Mouse (Mus musculus) embryonic fibroblast, embryonic 13.5 days (primary cell): ENCODE measurements around the gene Mob3b. TPM values are rescaled to one million over a fixed set of nuclear protein-coding genes. Genes with fewer than 3 reads are reported as not detected.

Experiments
- H3K27ac ChIP-seq: 2 replicates; pipeline ENCODE4 v1.5.1; 2012; ENCODE audit warnings: low read length, control low read depth, inconsistent platforms; ENCODE audit not compliant: insufficient read depth
- H3K4me1 ChIP-seq: 2 replicates; pipeline ENCODE4 v1.6.1; 2011; ENCODE audit warnings: low read length; ENCODE audit not compliant: control insufficient read depth, insufficient read depth
- H3K4me3 ChIP-seq: 2 replicates; pipeline ENCODE4 v1.5.1; 2011; ENCODE audit warnings: mild to moderate bottlenecking, control low read depth, low read length; ENCODE audit not compliant: insufficient read depth
- CTCF ChIP-seq: IDR thresholded peaks from 2 replicates; pipeline ENCODE4 v1.5.1; 2011; ENCODE audit warnings: mild to moderate bottlenecking, control low read depth, low read length, moderate library complexity, borderline replicate concordance; ENCODE audit not compliant: insufficient read depth
- POLR2A ChIP-seq: IDR thresholded peaks from 2 replicates; pipeline ENCODE4 v1.6.1; 2011; ENCODE audit warnings: low read depth, mild to moderate bottlenecking, control low read depth, low read length, moderate library complexity
- polyA plus RNA-seq: library from polyadenylated mRNA; stranded (reverse); fragments of >200 nt; gene quantifications from 2 replicates; pipeline ENCODE4 v1.2.4, GENCODE M21; 2011; ENCODE audit warnings: low read depth; ENCODE audit not compliant: missing spikeins, insufficient read length

Gene Mob3b
- polyA plus RNA-seq, 1 experiment = 1.6 TPM

DNA sequence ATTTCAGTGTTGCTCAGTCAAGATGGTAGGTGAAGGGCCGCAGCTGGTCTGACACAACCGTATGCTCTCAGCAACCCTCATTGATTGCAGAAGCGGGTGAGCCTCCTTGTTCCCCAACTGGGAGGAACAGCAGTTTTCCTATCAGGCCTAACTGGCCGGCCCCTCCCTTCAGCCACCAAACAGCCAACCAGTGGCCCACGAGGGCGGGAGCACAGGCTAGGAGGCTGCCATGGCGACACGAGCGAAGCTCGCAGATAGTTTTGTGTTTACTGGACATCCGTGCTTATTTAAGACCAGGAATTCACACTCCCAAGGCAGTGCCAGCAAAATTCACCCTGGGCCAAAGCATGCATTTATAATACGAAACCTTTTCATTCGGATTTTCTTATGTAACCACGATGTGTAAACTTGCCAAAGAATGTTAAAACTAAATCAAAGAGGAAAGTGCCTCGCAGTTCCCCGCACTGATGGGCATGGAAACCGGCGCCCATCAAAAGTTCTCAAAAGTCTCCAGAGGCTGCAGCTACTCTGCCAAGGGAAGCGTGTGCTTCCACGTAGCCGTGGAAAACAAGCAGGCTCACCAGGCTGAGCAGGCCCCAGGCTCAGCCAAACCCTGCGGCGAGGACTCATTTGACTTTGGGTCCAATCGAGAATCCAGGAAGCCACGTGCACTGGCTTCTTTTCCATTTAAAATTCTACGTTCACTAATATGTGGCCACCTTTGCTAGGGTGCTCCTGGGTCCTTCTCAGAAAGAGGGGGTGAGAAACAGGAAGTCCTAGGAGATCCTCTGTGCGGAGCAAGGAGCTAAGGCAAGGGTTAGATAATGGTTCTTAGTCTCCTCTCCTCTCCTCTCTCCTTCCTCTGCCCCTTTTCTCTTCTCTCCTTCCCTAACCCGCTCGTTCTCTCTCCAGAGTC lies 57.2 kb downstream of the Mob3b start:
- H3K4me3 ChIP-seq = peak overlapping the region; percentile 9; the same call in 1 of the 2 replicates
- H3K27ac ChIP-seq = peak overlapping the region; percentile 6; the same call in 1 of the 2 replicates
- H3K4me1 ChIP-seq = no peaks in the 10 kb centered on the region
- TF ChIP-seq CTCF (no peak), POLR2A (peak; percentile 63)

DNA sequence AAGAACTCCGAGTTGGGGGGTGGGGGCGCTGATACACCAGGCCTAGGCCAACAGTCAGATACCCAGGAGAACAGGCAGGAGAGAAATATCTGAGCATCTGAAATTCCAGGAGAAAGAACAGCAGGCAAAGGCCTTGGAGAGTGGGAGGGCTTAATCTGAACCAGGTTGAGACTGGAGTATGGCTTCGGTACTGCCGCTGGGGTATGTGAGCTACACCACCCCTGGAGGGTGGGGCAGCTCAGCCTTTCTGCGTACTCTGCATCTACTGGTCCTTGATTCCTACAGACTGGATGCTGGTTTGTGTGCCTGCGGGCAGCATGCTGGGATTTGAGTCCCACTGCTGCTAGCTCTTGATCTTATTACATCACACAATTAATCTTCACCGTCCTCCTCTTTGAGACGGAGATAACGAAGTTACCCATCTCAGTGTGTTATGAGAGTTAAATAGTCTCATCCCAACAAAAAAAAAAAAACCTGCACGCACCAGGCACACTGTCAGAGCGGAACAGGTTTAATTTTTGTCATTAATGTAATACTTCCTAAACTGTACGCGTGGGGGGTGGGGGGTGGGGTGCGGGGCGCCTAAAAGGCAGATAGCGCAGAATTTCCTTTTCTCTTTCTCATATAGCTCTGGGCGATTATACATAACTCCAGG lies 57.9 kb downstream of the Mob3b start:
- H3K4me3 ChIP-seq = no peak overlapping the region
- TF ChIP-seq POLR2A (no peak), CTCF (no peak)
- no peak overlapping the region for H3K27ac ChIP-seq
- no peaks in the 10 kb centered on the region for H3K4me1 ChIP-seq

DNA sequence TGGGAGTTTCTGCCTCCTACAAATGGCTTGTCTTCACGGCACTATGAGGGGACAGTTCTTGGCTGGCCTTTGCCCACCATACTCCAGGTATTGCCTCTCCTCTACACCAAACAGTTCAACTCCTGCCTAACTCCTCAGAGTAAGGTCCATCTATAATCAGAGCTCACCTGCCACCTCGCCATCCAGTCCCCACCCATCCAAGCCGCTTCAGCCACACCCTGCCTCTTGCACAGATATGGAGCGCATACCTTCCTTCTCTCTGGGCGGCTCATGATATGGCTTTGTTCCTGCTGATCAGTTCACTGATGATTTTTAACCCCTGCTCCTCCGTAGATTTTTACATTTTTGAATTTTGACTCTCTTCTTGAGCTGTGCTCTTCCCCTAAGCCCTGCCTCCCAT lies 58.7 kb downstream of the Mob3b start:
- TF ChIP-seq CTCF (no peak), POLR2A (no peak)
- no peaks in the 10 kb centered on the region for H3K4me1 ChIP-seq
- H3K4me3 ChIP-seq = no peak overlapping the region
- no peak overlapping the region for H3K27ac ChIP-seq

DNA sequence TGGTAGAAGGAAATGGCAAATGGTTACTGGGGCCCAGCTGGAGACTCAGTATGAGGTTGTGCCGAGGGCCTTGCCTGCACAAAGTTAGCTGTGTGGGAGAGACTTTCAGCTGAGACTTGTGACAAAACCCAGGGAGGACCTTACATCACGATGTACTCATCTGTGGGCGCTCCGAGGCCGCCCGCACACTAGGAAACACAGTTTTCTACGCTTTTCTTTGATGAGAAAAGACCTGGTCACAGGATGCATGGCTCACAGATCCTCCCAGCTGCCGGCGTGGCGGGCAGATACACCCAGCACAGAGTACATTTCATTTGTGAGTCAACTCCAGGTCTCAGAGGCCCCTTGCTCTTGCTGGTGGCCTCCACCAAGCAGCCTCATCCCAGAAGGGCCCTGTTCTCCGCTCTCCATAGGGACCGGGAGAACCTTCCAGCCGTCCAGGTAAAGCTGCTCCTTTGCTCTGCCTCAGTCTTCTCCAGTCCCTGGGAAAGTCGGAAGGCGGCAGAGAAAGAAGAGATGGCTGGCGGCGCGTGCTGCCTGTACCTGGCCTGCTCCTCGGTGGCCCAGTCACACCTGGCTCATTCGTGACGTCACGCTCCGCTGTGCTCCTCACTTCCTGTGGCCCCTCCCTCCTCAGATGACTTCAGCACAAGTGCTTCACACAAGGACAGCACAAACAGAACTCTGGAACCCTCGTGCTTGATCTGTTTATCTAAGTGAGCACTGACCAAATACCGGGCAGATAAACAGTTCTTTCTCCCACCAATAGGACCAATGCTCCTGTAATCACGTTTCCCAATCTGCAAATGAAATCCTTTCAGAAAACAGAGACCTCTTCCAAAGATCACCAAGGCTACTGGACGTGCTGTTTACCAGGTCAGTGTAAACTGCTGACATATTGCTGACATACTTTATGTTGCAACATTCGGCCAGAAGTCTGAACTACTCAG lies 60.8 kb downstream of the Mob3b start:
- Histone ChIP-seq H3K27ac (no peak overlapping the region), H3K4me3 (no peak overlapping the region), H3K4me1 (no peaks in the 10 kb centered on the region)
- TF ChIP-seq POLR2A (no peak), CTCF (no peak)

DNA sequence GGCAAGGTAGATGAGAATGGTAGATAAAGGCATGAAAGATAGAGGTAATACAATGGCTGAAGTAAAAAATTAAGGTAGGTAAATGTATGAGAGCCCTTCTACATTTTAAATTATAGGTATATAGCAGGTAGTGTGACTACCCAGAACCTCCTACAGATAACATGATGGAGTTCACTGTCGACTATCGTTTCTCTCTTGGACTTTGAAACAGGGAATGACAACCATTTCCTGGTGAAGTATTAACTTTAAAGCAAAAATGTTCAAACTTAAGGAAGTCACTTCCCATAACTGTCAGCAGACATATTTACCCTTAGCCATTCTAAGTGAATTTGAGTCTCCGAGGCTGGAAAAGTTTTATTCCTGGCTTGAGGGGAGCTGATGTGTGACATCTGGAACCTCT lies 64.8 kb downstream of the Mob3b start:
- TF ChIP-seq CTCF = no peak
- TF ChIP-seq POLR2A = no peak
- Histone ChIP-seq H3K27ac (no peak overlapping the region), H3K4me1 (no peaks in the 10 kb centered on the region), H3K4me3 (no peak overlapping the region)

DNA sequence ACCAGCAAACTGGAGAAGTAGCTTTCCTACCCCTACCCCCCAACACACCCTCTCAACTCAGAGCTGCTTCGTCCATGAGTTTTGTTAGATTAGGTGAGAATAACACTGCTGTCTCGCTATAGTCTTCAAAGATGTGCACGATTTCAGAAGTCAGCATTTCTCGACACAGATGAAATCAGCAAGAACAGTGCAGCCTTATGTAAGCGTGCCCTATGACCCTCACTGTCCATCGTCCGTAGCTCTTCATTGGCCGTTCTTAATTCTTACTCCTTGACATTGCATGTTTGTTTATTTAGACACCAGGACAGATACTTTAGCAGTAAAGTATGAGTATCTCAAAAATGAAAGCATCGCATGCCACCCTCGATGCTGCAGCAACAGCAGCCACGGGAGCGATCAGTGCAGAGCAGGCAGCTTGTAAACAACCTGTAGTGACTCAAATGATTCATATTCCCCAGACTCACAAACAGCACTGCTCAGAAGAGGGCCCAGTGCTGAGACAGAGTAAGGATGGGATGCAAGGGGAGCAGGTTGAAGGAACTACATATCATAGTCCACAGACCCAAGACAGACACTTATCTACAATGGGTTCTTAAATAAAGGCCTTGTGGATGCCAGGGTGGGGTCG lies 66.0 kb downstream of the Mob3b start:
- TF ChIP-seq CTCF (no peak), POLR2A (no peak)
- no peak overlapping the region for H3K27ac ChIP-seq
- no peak overlapping the region for H3K4me3 ChIP-seq
- no peaks in the 10 kb centered on the region for H3K4me1 ChIP-seq

DNA sequence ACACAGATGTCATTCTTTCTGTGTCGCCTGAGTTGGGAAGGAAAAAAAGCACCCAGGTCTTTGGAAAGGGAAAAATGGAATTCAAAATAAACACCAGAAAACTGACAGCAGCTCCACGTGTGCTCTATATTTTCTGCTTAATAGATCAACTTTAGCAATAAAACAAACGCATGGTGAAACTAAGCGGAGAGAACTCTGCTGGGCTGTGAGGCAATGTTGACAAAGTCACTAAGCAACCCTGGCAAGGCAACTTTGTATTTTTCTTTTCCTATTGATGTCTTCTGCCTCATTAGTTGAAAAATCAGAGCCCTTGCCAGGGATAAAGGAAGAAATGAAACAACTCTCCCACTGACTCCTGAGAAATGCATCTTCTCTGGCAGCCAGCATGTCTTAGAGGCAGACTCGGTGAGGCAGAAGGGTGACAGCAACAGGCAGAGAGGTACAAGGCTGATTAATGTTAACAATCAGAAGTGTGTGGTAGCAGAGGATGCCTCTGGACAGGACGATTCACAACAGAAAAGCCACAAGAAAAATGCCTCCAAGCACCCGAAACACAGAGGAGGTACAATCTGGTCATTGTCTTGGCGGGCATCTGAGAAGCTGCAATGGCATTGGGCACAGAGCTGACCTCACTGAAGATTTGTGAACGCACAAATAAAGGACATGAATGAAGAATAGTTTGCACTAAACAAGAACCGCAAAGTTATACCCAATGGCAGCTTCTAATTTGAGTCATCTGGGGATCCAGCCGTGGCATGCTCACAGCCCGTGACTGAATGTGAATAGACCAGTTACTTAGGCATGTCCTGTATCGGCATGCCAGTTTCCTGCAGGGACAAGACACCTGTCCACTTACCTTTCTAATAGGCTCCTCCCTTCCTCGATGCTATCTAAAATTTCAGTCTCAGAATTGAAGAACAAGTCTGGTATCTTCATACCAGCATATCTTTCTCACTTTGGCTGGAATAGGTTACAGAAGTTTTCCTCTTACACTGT lies 67.7 kb downstream of the Mob3b start:
- Histone ChIP-seq H3K4me3 (no peak overlapping the region), H3K27ac (no peak overlapping the region), H3K4me1 (no peaks in the 10 kb centered on the region)
- TF ChIP-seq CTCF (no peak), POLR2A (no peak)

DNA sequence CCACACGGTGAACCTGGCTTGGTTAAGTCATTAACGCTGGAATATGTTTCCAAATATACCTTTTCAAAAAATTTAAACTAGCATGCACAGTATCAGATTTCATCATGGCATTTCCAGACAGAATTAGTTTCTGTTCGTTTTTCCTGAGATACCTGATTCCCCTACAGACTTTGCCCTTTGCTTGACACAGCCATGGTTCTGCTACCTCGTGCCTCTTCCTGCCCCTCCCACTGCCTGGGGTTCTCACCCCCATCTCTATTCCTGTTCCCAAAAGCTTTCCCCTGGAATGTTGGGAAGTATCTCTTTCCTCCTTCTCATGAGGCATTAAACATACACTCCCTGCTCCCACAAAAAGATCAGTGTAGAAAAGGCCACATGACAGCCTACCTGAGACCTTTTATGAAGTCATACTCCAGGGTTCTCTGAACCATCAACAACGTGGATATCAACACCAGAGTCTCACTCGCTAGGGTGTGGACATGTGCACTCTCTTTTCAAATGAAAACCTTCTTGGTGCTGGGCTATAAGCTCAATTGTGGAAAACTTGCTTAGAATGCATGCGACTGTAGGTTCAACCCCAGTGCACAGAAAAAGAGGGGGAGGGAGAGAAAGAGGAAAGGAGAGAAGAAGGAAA lies 71.1 kb downstream of the Mob3b start:
- Histone ChIP-seq H3K4me1 (no peaks in the 10 kb centered on the region), H3K27ac (no peak overlapping the region), H3K4me3 (no peak overlapping the region)
- TF ChIP-seq POLR2A (no peak), CTCF (no peak)
